Mouse (Mus musculus): ENCODE data around the gene Rnf4.
A peak's percentile ranks its signal among the peaks of the same experiment; 100 is the strongest.

Gene Rnf4

GRCm38 (mm10) chr5:34336097-34336774, at the start of gene Rnf4:
TSS of gene Rnf4 (plus strand) at chr5:34336289.
- peak; percentile 97 for DNase-seq (ENCODE audit: low read depth)

GRCm38 (mm10) chr5:34286516-34286915, 49.6 kb upstream of the Rnf4 start:
- DNase-seq (ENCODE audit: low read depth): no peak

GRCm38 (mm10) chr5:34287001-34287837, 48.9 kb upstream of the Rnf4 start:
- DNase-seq (ENCODE audit: low read depth): no peak

GRCm38 (mm10) chr5:34287838-34288145, 48.3 kb upstream of the Rnf4 start:
- DNase-seq (ENCODE audit: low read depth): no peak

- DNase-seq (ENCODE audit: low read depth): peak; percentile 54
These were observed 47.9 kb upstream of the Rnf4 start, which contains the start of the genes Zfyve28 and Cfap99 for GRCm38 (mm10) chr5:34288154-34288716. TSS of gene Zfyve28 (minus strand) at chr5:34288449. TSS of gene Cfap99 (plus strand) at chr5:34288600.

- DNase-seq (ENCODE audit: low read depth): no peak
These were observed 46.8 kb upstream of the Rnf4 start for GRCm38 (mm10) chr5:34289286-34289685.

GRCm38 (mm10) chr5:34293363-34293762, 42.7 kb upstream of the Rnf4 start:
- DNase-seq (ENCODE audit: low read depth): no peak

- no peak for DNase-seq (ENCODE audit: low read depth)
These were observed 41.4 kb upstream of the Rnf4 start for GRCm38 (mm10) chr5:34294696-34295095.

GRCm38 (mm10) chr5:34295141-34295540, 40.9 kb upstream of the Rnf4 start:
- DNase-seq (ENCODE audit: low read depth): no peak

- no peak for DNase-seq (ENCODE audit: low read depth)
These were observed 38.0 kb upstream of the Rnf4 start for GRCm38 (mm10) chr5:34298061-34298460.

- DNase-seq (ENCODE audit: low read depth): no peak
These were observed 37.1 kb upstream of the Rnf4 start for GRCm38 (mm10) chr5:34298937-34299535.

GRCm38 (mm10) chr5:34302377-34302776, 33.7 kb upstream of the Rnf4 start:
- no peak for DNase-seq (ENCODE audit: low read depth)

- no peak for DNase-seq (ENCODE audit: low read depth)
These were observed 27.1 kb upstream of the Rnf4 start for GRCm38 (mm10) chr5:34309016-34309415.

- DNase-seq (ENCODE audit: low read depth): no peak
These were observed 16.5 kb upstream of the Rnf4 start for GRCm38 (mm10) chr5:34319491-34320034.

GRCm38 (mm10) chr5:34321236-34321635, 14.9 kb upstream of the Rnf4 start:
- DNase-seq (ENCODE audit: low read depth): no peak

- DNase-seq (ENCODE audit: low read depth): no peak
These were observed 10.8 kb upstream of the Rnf4 start for GRCm38 (mm10) chr5:34325286-34325685.

GRCm38 (mm10) chr5:34326249-34326691, 9.8 kb upstream of the Rnf4 start:
- no peak for DNase-seq (ENCODE audit: low read depth)

GRCm38 (mm10) chr5:34326875-34327576, 9.1 kb upstream of the Rnf4 start:
- DNase-seq (ENCODE audit: low read depth): no peak

GRCm38 (mm10) chr5:34330136-34330535, 6.0 kb upstream of the Rnf4 start:
- no peak for DNase-seq (ENCODE audit: low read depth)

- no peak for DNase-seq (ENCODE audit: low read depth)
These were observed 2.0 kb upstream of the Rnf4 start for GRCm38 (mm10) chr5:34334081-34334480.

GRCm38 (mm10) chr5:34335539-34336096, 471 bp upstream of the Rnf4 start:
- peak; percentile 25 for DNase-seq (ENCODE audit: low read depth)
